Mouse (Mus musculus): ENCODE data around the gene Celf1.
"Not testable (repeated sequence)": the region's sequence is repeated elsewhere in the genome, so short reads cannot be mapped to it uniquely, and the experiment has no call there.

The Celf1 gene

DNA sequence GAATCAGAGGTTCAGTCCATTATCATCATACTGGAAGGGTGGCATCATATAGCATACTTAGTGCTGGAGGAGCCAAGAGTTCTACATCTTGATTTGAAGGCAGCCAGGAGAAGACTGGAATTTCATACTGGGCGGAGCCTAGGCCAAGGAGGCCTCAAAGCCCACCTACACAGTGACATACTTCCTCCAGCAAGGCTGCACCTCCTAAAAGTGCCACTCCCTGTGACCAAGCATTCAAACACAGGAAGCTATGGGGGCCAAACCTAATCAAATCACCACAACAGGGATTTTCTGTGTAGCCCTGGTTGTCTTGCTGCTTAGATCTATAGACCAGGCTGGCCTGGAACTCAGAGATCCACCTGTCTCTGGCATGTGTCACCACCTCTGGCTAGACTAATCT, 83.8 kb downstream of the Celf1 start:
- DNase-seq, result no peak

DNA sequence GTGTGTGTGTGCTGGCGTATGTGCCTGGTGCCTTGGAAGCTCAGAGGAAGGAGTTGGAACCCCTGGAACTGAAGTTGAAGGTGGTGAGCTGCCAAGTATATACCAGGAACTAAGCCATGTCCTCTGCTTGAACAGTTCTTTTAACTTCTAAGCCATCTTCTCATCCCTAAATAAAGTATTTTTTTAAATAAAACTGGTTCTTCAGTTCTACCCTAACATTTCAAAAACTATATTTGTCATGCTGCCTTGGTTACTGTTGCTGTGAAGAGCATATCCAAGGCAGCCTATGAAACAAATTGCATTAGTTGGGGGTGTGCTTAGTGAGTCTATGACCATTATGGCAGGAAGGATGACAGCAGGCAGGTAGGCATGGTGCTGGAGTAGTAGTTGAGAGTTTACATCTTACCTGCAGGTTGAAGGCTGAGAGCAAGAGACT, 84.9 kb downstream of the Celf1 start:
- DNase-seq, result no peak

- DNase-seq, result no peak
Measured at GRCm38 (mm10) chr2:91026491-91026890, 86.3 kb downstream of the Celf1 start.

DNA sequence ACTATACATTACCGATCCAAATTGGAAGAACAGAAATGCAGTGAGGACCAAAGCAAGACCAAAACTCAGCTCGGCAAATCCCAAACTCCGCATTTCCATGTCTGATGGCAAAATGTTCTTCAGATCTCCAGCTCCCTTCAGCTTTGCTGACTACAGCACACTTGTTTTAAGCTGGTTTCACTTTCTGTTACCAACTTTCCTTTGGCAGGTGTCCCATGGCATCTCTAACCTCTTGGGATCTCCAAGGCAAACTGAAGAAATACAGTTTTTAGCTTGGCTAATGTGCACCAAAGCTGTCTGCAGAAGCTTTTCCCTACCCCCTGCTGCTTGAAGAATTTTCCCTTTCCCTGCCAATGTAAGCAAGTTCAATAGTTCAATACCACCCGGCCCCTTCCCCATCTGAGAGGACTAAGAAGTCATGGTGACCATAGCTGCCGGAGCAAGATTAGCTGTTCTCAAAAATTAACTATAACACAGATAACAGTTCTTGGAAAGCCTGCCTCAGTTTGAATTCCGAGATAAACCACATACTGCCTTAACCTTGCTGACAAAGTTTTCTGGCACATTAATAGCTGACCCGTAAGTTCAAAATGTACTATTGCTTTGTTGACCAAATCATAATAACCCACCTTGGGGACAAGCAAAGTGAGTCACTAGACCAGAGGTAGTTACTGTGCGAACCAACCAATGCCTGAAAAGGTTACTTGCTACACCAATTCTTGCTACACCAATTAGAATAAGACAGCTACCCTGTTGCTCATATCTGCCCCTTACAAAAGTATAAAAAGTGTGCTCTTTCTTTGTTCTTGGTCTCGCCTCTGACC, 87.4 kb downstream of the Celf1 start:
- no peak for DNase-seq

GRCm38 (mm10) chr2:91031216-91031615, 91.0 kb downstream of the Celf1 start:
- no peak for DNase-seq

DNA sequence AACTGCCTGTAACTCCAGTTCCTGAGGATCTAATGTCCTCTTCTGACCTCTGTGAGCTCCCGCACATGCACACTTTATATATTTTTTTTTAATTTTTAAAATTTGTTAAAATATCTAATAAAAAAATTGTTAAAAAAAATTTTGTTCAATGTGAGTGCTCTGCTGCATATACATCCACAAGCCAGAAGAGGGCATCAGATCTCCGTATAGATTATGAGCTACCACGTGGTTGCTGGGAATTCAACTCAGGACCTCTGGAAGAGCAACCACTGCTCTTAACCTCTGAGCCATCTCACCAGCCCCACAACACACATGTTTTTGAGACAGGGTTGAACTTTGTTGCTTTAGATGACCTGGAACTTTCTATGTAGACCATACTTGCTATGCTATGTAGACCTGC, 92.8 kb downstream of the Celf1 start:
- no peak for DNase-seq

GRCm38 (mm10) chr2:91035385-91035784, 95.2 kb downstream of the Celf1 start, which contains the start of gene Rapsn:
TSS of gene Rapsn (plus strand) at chr2:91035620.
- no peak for DNase-seq

- DNase-seq, result no peak
Measured at GRCm38 (mm10) chr2:91041786-91042185, 101.6 kb downstream of the Celf1 start.

DNA sequence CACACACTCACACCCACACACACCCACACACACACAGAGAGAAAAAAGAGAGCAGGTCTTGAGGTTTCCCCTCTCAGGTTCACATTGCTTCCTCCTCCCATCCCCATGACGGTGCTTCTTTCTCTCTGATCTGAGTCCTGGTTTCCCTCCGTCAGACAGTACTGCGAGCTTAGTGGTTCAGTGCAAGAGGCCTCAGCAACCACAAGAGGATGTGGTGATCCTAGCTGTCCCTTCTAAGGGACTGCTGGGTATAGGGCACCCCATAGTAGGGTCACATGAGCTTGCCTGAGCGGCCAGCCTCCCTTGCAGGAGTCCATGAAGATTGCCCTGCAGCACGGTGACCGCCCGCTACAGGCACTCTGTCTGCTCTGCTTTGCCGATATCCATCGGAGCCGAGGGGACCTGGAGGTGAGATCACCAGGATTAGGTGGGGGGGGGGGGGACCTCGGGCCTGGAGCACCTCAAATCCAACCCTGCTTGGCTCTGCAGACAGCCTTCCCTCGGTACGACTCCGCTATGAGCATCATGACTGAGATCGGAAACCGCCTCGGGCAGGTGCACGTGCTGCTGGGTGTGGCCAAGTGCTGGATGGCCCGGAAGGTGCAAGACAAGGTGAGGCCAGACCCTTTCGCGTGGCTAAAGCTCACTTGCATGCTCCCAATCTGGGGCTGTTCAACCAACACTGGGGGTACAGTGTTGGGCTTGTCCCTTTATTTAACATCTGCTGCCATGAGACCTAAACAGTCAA, 102.6 kb downstream of the Celf1 start:
- peak; percentile 46 for DNase-seq

DNA sequence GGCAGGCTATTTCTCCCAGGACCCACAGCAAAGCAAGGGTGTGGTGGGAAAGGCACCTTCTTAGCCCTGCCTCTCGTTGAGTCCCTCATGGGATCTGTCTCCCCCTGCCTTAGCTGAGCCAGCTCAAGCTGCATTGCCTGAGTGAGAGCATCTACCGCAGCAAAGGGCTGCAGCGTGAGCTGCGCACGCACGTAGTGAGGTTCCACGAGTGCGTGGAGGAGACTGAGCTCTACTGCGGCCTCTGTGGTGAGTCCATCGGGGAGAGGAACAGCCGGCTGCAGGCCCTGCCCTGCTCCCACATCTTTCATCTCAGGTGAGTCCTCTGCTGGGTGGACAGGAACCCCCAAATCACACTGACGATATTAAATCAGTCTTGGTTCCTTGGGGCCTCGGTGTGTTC, 104.5 kb downstream of the Celf1 start:
- DNase-seq, result no peak

DNA sequence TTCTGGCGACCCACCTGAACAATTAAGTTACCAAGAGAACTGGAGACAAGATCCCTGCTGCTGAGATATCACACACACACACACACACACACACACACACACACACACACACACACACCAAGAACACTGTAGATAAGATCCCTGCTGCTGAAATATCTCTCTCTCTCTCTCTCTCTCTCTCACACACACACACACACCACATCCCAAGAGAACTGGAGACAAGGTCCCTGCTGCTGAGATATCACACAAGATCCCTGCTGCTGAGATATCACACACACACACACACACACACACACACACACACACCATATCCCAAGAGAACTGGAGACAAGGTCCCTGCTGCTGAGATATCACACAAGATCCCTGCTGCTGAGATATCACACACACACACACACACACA, 105.6 kb downstream of the Celf1 start:
- not testable (repeated sequence) for DNase-seq

GRCm38 (mm10) chr2:91047359-91047758, 107.2 kb downstream of the Celf1 start:
- DNase-seq, result no peak

- DNase-seq, result no peak
Measured at GRCm38 (mm10) chr2:91051917-91052316, 111.7 kb downstream of the Celf1 start.

- DNase-seq, result no peak
Measured at GRCm38 (mm10) chr2:91052752-91053151, 112.6 kb downstream of the Celf1 start.

GRCm38 (mm10) chr2:91053181-91053933, 113.2 kb downstream of the Celf1 start:
- no peak for DNase-seq

GRCm38 (mm10) chr2:91053934-91054382, 113.8 kb downstream of the Celf1 start, which contains the start of gene Psmc3:
TSS of gene Psmc3 (plus strand) at chr2:91054009.
- DNase-seq, result peak; percentile 98

DNA sequence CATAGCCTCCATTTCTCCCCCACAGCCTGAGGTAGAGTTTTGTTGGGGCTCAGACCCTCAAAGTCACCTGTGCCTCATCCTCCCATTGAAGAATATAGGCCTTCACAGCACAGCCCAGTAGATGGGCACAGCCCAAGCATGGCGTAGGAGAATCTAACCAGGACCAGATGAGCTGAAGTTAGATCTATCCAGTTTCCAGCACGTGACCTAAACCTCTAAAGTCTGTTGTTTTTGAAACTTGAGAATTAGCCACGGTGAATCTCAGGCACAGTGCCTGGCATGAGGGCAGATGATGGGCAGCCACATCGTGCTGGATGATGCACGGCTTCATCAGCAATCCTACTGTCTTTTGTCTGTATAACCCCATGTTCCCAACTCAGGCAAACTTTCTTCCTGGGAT, 118.3 kb downstream of the Celf1 start:
- DNase-seq, result no peak

DNA sequence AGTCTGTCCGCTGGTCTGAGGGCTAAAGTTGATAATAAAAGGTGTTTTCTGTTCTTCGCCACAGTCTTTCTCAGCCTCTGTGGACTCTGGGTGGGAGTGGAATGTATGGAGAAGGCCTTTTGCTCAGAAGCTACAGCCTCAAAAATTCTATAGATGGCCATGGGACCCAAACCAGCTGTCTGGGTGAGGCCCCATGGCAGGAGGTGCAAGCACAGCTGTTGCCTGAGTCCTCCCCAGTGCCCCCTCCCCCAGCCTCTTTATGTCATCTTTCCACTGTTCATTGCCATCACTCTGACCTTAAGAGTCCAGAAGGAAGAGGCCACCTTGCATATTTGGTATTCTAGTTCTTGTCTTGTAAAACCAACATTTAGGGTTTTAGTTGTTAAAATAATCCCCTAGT, 119.2 kb downstream of the Celf1 start:
- DNase-seq, result no peak

GRCm38 (mm10) chr2:91060544-91061355, 120.6 kb downstream of the Celf1 start:
- DNase-seq, result peak; percentile 52

DNA sequence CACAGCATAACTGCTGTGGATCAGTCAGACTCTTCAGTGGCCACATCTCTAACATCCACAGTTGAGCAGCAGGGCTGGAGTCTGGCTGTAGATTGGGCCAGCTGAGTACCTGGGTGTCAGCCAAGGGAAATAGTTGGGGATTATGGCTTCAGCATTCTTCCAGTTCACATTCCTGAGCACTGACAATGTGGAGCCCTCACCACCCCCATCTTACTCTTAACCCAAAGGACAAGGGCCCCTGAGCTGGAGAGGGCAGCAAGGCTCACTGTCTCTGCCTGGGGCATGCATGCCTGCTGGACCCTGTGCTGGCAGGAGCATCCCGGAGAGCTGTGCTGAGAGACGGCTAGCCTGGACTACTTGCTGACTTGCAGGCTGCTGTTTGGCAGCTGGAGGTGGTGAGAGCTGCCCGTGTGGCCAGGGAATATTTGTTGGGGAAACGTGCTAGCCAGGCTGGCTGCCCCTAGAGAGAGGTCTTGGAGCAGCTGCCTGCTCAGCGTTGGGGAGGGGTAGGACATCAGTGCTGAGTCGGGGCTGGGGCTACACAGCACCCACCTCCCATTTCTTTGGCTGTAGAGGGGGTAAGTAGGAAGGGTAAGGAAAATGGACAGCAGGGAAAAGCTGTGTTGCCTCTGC, 121.8 kb downstream of the Celf1 start:
- no peak for DNase-seq

DNA sequence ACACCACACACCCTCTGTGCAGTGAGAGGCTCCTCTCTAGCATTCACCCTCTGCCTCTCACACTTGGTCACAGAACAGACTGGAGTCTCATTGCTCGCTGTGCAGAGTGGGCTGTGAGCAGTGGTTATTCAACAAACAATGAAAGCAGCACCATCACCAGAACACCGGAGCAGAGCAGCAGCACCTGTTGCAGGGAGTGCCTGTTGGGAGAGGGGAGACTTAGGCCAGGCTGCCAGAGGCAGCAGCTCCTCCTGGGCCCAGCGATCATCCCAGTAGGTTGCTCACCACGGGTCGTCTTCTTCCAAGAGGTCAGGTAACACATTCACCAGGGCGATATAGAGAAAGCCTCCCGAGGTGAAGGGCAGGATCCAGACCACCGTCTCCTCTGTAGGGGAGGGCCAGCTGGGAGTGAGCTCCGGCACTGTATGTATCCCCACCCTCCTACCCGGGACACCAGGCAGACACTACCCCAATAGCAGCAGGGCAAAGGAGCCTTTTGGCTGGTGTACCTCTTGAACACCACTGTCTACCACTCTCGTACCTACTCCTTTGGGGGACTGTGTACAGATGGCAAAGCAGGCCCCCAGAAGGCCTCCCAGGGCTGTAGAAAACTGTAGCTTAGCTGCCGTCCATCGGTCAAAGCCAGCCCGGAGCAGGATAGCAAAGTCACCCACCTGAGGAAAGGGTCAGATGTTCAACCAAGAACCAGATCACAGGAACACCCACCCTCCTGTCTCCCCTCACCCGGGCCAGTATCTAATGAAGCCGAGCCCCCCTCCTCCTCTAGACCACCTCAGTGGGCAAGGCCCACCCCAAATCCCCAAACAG, 122.8 kb downstream of the Celf1 start:
- DNase-seq, result no peak
